Mouse (Mus musculus) heart, adult 11 months (tissue): ENCODE results near the gene Mast3.
"Not testable (repeated sequence)": the region's sequence is repeated elsewhere in the genome, so short reads cannot be mapped to it uniquely, and the experiment has no call there.

Experiments used
- DNase-seq: peaks from one replicate; pipeline ENCODE4 v3.0.0; 2022

The Mast3 gene

DNA sequence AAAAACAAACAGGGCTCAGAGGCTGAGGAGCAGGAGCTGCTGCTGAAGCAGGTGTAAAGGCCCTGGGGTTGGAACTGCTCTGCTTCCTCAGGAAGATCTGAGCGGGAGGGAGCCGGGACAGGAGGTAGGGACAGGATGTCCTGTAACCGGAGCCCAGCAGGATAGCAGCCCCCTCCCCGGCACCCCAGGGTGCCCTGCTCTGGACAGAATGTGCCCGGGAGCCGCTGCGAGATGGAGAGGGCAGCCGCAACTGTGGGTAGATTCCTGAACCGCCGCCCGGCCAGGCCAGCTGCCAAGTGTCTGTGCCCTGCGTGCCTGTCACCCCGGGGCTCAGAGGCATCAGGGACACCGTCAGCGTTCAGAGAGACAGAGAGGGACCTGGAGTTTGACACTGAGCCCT, 28.7 kb upstream of the Mast3 start:
- peak; percentile 99 for DNase-seq

DNA sequence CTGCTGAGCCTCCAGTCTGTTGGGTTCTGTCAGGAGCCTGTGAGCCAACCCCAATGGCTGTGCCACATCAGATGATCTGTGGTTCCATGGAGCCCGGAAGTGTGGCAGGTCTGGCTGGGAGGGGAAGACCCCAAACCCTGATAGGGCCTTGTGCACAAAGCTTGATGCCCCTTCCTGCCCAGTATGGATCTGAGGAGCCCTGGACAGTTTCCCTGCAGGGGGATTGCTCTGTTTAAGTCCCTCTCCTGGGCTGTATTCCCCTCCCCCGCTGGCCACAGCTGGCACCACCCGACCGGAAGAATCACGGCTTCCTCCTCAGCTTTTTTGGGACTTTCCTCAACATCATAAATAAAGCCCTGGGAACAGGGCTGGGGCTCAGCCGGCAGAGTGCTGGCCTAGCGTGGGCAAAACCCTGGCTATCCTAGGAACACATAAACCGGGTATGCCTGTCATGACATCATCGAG, 28.2 kb upstream of the Mast3 start:
- DNase-seq: peak; percentile 97

DNA sequence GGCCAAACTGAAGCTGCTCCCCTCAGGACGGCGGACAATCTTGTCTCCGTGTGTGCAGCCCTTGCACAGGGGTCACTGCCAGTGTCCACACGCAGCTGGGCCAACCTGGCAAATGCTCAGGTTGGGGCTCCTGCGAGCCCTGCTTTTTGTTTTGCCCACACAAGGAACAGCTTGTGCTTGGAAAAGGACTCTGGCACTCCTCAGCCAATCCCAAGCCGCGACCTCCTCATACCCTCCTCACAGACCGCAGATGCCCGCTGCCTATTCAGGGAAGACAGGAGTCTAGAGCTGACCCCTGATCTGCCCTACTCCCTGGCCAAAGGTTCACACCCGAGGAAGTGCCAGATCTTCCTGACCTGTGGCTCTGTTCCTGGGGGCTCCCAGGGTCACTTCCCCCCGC, 27.5 kb upstream of the Mast3 start:
- peak; percentile 96 for DNase-seq

DNA sequence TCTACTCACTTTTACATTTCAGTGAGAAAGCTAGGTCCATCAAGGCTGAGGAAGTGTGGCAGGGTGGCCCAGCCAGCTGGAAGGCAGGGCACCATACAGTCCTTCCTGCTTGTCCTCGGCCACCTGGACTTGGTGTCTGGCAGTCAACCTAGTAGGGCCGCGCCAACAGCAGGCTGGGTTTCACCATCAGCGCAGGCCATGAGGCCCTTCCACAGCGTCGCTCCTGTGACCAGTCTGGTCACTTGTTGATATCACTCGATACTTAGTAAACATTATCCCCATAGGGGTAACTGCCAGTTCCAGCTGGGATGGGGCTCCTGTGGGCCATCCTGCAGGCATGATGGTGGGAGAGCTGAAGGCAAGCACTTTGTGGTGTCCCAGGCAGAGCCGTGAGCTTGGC, 26.7 kb upstream of the Mast3 start:
- no peak for DNase-seq

DNA sequence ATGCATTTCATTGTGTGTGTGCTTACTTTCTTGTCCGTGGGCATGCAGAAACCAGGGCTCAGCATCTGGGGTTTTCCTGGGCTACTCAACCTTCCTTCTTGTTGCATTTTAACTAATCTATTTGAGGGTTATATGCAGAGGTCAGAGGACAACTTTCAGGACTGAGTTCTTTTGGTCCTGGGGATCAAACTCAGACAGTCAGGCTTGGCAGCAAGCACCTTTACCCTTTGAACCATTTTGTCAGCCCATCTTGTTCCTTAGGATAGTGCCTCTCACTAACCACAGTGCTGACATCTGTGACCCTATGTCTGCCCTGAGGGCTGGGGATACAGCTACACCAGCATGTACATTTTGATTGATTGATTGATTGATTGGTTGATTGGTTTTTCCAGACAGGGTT, 22.9 kb upstream of the Mast3 start:
- no peak for DNase-seq

DNA sequence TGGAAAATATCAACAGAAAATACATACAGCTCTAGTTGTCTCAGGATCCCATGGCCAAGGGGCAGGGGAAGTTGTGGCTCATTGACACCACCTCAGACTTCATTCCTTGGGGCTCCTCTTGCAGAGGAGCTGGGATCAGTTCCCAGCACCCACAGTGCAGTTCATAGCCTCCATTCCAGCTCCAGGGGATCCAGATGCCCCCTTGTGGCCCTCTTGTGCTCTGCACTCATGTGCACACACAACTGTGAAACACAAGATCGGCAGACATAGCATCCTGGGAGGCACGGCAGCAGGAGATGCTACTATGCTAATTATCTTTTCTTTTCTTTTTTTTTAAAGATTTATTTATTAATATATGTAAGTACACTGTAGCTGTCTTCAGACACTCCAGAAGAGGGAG, 22.2 kb upstream of the Mast3 start:
- no peak for DNase-seq

DNA sequence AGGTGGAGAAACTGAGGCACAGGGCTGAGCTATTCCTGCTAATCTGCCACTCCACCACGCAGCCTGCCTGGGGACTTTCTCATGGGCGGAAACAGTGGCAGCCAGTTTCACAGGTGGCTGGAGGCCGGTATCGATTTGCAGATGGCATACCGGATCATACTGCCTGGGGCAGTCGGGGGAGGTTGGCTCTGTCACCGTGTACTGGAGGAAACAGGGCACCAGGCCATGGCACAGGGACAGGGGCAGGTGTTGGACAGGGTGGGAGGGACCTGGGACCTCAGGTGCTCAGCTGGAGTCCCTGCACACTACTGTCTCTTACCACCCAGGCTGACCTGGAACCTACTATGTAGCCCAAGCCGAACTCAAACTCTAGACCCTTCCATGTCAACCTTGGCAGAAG, 21.0 kb upstream of the Mast3 start:
- DNase-seq: no peak

DNA sequence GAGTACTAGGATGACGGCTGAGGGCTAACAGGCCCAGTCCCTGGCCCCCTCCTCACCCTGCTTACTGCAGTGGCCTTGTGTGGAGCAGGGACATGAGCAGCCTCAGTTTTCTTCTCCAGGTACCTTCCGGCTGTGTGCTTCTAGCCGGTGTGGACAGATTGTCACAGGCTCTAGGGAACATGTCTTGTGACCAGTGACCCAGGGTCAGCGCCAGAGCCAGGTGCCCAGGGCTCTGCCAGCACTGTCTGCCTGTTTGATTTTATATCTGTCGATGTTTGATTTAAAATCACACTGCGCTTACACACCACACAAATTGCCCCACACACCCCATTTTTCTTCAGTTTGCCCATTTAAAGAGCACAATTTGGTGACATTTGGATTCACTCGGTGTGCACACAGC, 18.9 kb upstream of the Mast3 start:
- DNase-seq: no peak

DNA sequence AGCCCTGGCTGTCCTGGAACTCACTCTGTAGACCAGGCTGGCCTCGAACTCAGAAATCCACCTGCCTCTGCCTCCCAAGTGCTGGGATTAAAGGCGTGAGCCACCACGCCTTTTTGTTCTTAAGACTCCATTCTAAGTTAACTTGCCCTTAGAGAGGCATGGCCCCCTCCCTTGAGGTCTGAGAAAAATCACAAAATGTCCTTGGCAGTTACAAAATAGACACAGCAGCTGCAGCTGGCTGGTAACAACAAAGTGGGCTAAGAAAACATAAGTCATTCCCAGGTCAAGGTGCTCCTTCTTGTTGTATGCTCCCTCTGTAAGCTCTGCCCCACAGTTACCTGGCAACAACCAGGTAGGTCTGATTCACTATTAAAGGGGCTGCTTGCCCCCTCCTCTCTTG, 17.7 kb upstream of the Mast3 start:
- not testable (repeated sequence) for DNase-seq

DNA sequence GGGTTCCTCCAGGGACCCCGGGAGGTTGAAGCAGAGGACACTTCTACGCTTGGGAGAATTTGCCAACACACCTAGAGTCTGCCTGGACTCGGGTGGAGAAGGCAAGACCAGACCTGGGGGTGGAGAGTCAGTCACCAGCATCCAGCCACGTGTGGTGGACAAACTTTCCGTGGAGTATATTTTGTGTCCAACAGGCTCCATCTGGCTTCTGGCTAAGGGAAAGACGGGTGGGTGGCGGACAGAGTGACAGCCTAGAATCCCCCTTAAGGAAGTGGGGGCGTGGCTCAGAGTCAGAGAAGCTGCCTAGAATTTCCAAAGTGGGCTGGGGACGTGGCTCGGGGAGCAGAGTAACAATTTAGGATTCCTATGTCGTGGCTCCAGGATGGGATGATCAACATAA, 17.1 kb upstream of the Mast3 start:
- DNase-seq: no peak

DNA sequence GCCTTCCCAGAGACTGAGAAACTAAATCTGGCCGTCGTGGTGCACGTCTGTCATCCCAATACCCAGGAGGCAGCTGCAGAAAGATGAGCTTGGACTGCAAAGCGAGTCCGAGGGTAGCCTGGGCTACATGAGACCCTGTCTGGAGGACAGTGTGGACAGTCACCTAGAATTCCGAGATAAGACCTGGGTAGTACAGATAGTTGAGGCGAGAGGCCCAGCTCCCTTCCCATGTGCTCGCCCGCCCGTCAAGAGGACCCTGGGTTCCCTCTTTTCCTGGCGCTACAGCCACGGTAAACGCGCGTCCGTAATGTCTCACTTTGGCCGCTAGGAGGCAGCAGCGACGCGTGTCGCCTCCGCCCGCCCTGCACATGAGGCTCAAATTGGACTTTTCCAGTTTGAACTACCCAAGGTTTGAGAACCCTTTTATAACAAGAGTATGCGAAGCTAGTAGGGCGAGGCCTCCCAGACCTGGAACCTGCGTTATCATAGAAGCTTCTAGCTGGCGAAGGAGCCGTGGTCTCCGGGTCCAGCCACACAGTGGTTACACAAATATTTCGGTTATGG, 16.6 kb upstream of the Mast3 start:
- DNase-seq: peak; percentile 95

DNA sequence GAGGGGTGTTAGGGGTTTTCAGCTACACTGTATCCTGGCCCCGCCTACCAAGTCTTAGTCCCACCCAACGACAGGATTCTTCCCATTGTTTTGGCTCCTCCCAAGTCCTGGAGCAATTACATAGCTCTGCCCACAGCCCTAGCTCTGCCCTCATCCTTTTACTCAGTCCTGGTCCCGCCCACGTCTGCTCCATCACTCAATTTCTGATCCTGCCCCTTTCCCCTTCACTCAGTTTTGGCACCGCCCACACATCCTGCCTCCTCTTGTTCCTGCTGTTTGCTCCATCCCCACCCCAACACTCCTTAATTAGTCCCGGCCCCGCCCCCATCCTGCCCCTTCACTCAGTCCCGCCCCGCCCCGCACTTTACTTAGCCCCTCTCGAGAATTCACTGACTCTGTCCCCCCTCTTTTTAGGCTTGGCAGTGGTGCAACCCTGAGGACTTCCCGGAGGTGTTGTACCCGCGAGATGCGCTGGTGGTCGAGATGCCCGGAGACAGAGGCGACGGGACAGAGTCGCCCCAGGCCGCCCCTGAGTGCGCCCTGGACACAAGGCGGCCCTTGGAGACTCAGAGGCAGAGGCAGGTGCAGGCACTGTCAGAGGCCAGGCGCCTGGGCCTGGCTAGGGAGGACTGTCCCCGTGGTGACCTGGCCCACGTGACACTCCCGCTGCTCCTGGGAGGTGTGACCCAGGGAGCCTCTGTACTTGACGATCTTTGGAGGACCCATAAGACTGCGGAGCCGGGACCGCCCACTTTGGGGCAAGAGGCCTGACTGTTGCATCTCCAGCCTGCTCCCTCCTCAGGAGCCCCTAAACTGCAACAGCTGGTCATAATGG, 15.5 kb upstream of the Mast3 start:
- DNase-seq: peak; percentile 99

DNA sequence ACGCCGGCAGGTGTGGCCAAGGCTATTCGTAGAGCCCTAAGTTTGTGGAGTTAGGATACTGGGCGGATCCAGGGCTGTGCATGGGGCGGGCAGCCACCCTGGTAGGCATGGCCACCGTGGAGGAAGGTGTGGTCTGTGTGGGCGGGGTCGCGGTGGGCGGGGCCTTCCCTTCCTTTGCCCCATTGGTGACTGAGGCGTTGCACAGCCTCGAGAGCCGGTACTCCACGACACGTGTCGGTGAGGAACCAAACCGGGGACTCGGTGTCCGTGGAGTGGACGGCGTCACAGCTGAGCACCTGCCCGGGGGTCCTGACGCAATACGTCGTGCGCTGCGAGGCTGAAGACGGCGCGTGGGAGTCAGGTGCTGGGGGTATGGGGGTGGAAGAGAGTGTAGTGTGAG, 11.8 kb upstream of the Mast3 start:
- peak; percentile 95 for DNase-seq

DNA sequence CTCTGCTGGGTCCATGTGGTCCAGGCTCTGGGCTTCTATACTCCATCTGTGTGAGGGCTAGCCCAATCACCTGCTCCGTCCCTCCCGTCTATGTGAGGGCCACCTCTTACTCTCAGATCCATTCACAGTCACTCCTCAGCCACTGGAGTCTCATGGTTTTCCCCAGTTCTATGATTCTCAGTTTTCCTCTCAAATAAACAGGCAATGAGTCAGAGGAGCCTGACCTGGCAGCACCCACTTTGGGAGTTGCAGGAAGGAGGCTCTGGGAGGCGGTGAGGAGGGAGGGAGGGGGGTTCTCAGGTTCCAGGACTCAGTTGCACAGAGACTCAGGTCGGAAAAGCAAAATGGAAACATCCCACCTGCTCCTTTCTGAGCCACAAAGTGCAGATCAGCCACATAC, 8.0 kb upstream of the Mast3 start:
- DNase-seq: no peak

DNA sequence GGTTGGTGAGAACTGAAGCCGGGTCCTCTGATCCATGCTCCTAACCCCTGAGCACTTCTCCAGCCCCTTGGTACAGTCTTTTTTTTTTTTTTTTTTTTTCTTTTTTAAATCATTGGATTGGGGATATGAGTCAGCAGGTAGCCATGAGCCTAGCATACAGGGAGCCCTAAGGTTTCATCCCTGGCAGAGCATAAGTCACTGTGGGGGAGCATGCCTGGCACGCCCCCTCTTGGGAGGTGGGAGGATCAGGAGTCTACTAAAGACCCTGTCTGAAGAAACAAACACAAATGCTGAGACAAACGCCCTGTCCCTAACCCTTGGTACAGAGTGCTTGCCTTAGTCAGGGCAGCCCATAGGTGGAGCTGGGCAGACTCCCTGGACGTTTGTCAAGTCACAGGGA, 7.2 kb upstream of the Mast3 start:
- DNase-seq: no peak

DNA sequence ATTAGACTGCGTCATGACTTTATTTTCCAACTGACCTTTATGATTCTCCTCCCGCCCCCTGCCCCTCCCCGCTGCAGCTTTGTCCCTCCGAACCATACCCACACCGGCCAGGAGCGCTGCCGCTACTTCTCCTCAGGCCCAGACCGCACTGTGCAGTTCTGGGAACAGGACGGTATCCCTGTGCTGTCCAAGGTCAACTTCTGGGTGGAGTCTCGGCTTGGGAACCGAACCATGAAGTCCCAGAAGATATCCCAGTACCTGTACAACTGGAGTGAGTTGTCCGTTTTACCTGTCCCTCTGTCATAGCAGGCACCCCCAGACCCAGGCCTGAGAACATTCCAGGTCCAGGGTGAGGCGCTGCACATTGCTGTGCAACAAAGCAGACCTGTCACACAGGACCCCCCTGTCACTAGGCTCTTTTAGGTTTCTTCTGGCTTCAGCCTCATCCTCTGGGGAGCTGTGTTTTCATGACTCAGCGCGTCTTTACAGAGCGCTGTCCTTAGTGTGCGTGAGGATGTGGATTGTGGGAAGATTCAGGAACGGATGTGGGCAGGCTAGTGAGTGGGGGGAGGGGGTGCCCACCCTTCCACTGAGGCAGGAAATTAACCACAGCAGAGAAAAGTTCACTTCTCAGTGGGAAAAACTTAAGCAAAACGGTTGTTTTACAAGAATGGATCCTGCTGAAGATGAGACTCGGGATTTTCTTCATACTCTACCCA, 6.3 kb upstream of the Mast3 start:
- DNase-seq: no peak

DNA sequence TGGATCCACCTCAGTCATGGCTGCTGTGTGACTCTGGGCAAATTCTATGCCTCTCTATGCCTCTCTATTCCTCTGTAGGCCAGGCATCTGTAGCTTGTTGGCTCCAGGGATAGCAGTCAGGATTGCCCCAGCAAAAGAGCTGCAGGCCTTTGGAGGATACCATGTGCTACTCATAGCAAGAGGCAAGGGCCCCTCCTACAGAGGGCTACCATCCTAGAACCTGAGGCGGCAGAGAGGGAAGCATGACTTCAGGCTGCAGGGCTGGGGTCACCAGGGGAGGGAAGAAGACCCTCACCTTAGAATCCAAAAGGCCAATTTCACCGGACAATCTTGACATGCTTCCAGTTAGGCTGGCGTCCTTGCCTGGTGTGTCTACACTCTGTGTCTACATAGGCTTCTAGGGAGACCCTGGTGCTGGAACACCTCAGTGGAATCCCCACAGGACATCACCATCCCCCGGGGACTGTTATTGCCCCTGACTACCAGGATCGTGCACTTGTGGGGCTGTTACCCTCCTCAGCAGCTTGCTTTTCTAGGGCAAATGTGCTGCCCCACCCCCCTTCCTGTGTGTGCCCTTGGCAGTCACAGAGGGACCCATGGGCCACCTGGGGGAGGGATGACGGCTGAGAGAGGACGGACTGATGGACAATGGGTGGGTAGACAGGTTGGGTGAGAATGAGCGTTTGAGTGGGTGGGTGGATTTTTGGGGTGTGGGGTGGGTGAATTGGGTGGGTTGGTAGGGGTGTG, 4.3 kb upstream of the Mast3 start:
- no peak for DNase-seq

DNA sequence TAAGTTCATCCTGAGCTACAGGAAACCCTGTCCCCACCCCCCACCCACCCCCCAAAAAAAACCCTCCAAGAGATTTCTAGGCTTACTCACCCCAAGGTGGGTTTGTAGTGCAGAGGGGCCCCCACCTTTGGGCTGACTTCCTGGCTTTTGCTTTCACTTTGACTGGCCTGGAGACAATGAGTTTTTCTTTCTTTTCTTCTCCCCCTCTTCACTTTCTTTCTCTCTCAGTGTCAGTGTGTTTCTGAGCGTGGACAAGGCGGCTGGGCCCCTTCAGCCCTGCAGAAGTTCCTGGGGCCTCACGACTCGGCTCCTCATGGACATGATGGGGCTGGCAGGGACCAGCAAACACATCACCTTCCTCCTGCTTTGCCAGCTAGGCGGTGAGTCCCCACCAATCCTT, 3.4 kb upstream of the Mast3 start, which contains the start of gene Il12rb1:
Il12rb1 (plus strand) TSS at position 211 of the 400 bp plus-strand sequence.
- no peak for DNase-seq

DNA sequence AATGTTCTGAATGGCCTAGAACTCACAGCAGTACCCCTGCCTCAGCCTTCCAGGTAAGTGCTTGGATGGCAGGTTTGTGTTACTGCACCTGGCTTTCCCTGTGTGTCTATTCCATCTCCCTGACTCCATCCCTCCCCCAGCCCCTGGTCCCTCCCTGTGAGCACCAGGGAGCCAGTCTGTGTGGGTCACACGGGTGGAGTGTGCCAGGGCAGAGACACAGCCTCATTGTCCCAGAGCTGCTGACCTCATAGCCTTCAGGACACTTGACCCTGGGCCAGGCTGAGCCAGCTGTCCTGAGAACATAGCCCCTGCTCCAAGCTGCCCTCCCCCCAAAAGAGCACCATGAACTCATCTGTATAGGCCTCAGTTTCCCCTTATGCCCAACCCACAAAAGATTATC, 2.5 kb upstream of the Mast3 start:
- DNase-seq: no peak

DNA sequence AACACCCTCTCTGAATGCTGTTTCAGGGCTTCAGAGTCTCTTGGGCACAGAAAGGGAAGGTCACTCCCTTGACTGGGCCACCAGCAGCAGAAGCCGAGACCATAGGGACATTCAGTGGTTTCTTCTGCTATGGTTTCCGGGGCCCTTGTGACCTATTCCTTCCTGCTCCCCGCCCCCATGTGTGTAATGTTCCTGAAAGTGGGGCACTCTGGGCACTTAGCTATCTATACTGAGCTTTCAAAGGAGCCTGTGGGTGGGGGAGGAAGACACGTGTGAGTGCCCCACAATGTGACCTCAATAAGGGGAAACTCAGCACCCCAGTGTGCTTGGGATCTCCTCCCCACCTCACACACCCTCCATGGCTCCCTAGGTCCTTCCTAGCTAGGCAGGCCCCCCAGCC, 1.7 kb upstream of the Mast3 start:
- DNase-seq: peak; percentile 98

DNA sequence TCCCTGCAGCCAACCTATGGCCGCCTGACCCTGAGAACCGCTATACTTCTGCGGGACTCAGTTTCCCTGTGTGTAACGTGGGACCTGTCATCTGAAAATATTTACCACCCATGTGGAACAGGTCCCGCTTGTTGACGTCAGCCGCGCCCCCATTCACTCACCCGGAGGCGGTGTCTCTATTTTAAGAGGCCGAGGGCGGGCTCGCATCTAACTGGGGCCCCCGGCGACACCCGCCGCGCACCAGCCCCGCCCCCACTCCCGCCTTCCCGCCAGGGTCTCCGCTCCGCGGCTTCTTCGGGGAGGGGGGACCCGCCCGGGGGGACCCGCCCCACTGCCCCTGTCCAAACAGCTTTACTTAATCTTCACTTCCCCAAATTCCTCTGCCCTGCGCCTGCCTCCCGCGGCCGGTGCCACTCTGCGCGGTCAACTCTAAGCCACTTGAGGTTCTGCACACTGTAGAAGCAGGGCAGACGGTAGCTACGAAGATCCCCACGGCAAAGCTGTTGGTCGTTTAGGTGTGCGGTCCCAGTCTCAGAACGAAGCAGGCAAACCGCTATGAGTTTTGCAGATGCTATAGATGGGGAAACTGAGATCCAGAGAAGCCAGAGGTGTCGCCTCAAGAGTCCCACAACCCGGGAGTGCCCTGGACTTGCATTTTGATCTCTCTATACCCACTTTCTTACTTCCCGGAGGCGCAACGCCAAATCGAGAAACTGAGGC, 933 bp downstream of the Mast3 start:
- DNase-seq: peak; percentile 97

DNA sequence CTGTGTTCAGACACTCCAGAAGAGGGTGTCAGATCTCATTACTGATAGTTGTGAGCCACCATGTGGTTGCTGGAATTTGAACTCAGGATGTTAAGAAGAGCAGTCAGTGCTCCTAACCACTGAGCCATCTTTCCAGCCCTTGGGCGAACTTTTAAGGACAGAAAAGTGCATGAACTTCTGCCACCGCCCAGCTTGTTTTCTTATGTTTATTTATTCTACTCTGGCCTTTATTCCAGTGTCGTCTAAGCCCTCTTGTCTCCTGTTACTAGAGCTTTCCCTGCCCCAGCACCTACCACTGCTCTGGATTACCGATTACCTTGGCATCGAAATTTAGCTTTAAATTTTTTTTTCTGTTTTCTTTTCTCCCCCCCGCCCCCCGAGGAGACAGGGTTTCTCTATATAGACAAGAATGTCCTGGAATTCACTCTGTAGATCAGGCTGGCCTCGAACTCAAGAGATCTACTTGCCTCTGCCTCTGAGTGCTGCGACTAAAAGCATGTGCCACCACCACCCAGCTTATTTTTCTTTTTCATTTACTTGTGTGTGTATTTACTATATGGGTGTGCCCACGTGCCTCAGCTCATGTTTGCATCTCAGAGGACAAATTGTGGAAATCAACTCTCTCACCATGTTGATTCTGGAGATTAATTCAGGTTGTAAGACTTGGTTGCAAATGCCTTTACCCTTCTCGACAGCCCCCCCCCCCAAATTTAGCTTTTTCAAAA, 1.9 kb downstream of the Mast3 start:
- no peak for DNase-seq
